Comparison of ENCODE assay signal across 27 mouse cellular contexts in the genomic region with DNA sequence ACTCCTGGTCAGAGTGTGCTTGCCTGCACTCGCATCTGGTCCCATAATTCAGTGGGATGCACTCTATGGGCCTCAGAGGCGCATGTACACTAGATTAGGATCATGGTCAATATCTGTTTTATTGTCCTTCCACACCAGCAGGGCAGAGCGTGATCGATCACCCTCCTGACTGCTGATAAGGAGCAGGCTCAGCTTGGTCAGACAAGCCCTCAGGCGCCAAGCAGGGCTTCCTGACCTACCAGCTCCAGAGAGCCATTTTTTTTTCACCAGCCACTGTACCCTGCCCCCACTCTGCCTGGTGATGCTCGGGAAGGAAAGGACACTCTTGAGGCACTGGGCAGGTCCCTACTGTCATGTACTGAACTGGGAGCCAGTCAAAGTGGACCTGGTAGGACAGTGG.
DNase-seq lines count a peak whose midpoint lies in the region; ATAC-seq lines count a peak whose summit lies in the region.
"Had no signal": no experiment of that assay in that cellular context is flagged by ENCODE, and none has a peak within 500 bp of the region (broad histone marks: within the 10 kb centered on the region; RNA-seq: fewer than 3 reads in every experiment).

No protein-coding gene starts in this region.

- H3K4me1 ChIP-seq in hindbrain, embryonic 13.5 days (replicated peaks) = peaks cover 24% of the 10 kb centered on the region
- H3K4me1 ChIP-seq in hindbrain, embryonic 12.5 days = peaks cover 21% of the 10 kb centered on the region
- H3K4me1 ChIP-seq in forebrain, embryonic 11.5 days (replicated peaks; ENCODE audit: control insufficient read depth, insufficient read depth, low read length) = peaks cover 2% of the 10 kb centered on the region; the same call in 1 of the 2 replicates
- H3K4me1 ChIP-seq: heart, embryonic 12.5 days; limb, embryonic 15.5 days; liver, embryonic 13.5 days; stomach, embryonic 15.5 days had no signal

- H3K4me2 ChIP-seq in hindbrain, embryonic 13.5 days = no peak overlapping the region
- H3K4me2 ChIP-seq in hindbrain, embryonic 12.5 days (replicated peaks) = no peak overlapping the region
- H3K4me2 ChIP-seq in forebrain, embryonic 11.5 days (ENCODE audit: low read depth, low read length, severe bottlenecking) = no peak overlapping the region
- H3K4me2 ChIP-seq: heart, embryonic 12.5 days; limb, embryonic 15.5 days; liver, embryonic 13.5 days; stomach, embryonic 15.5 days had no signal

- 80% methylated on average over 6 of the region's 6 CpGs for WGBS in hindbrain, embryonic 13.5 days
- 83% methylated on average over 6 of the region's 6 CpGs for WGBS in hindbrain, embryonic 12.5 days
- 86% methylated on average over 6 of the region's 6 CpGs for WGBS in forebrain, embryonic 11.5 days

- H3K9me3 ChIP-seq in hindbrain, embryonic 13.5 days = no peaks in the 10 kb centered on the region
- no peaks in the 10 kb centered on the region for H3K9me3 ChIP-seq in hindbrain, embryonic 12.5 days (replicated peaks)
- no peaks in the 10 kb centered on the region for H3K9me3 ChIP-seq in forebrain, embryonic 11.5 days (ENCODE audit: control insufficient read depth, low read length)
- H3K9me3 ChIP-seq: heart, embryonic 12.5 days; limb, embryonic 10.5 days; limb, embryonic 15.5 days; liver, embryonic 13.5 days; megakaryocyte, embryonic 14.5 days; stomach, embryonic 15.5 days had no signal

- H3K27me3 ChIP-seq in hindbrain, embryonic 13.5 days = no peaks in the 10 kb centered on the region
- H3K27me3 ChIP-seq in hindbrain, embryonic 12.5 days = no peaks in the 10 kb centered on the region
- H3K27me3 ChIP-seq in forebrain, embryonic 11.5 days (ENCODE audit: control insufficient read depth, insufficient read depth, low read length) = no peaks in the 10 kb centered on the region
- H3K27me3 ChIP-seq: heart, embryonic 12.5 days; limb, embryonic 15.5 days; liver, embryonic 13.5 days; stomach, embryonic 15.5 days had no signal

- 0 out of 2 replicates have a peak overlapping the region, but pooled peaks have one; percentile 78 for H3K27ac ChIP-seq in hindbrain, embryonic 13.5 days
- no peak overlapping the region for H3K27ac ChIP-seq in hindbrain, embryonic 12.5 days
- H3K27ac ChIP-seq in forebrain, embryonic 11.5 days (ENCODE audit: low read depth, low read length) = no peak overlapping the region
- H3K27ac ChIP-seq: limb, embryonic 10.5 days; limb, embryonic 15.5 days; liver, embryonic 13.5 days; stomach, embryonic 15.5 days had no signal

- peak; percentile 13 for DNase-seq in adrenal gland, adult 8-10 months
- DNase-seq in adrenal gland, adult 18-20 months (ENCODE audit: low spot score in 2 of 2) = no peak
- peak; percentile 16 to 53 for DNase-seq in urinary bladder, adult 18-20 months (ENCODE audit: low spot score in 2 of 2)
- DNase-seq in urinary bladder, postnatal 10 days (ENCODE audit: low spot score) = no peak
- no peak for DNase-seq in forebrain, embryonic 11.5 days (ENCODE audit: low spot score)
- DNase-seq: adrenal gland, postnatal 14 days; cerebellum, adult 11-12 months; cerebellum, adult 9-11 months; gastrocnemius, postnatal 25 days; heart, adult 18-20 months; kidney, adult 2 months; kidney, postnatal 10 days; liver, embryonic 13.5 days; lung, adult 18-20 months; lung, postnatal 4 days; midbrain, embryonic 14.5 days; right cerebral cortex, postnatal 25 days; thymus, postnatal 14 days had no signal

- no peak overlapping the region for H3K9ac ChIP-seq in hindbrain, embryonic 13.5 days
- H3K9ac ChIP-seq in hindbrain, embryonic 12.5 days = no peak overlapping the region
- H3K9ac ChIP-seq in forebrain, embryonic 11.5 days (ENCODE audit: low read length) = no peak overlapping the region
- H3K9ac ChIP-seq: heart, embryonic 12.5 days; limb, embryonic 15.5 days; liver, embryonic 13.5 days; stomach, embryonic 15.5 days had no signal

- H3K36me3 ChIP-seq in hindbrain, embryonic 13.5 days = no peaks in the 10 kb centered on the region
- no peaks in the 10 kb centered on the region for H3K36me3 ChIP-seq in hindbrain, embryonic 12.5 days
- no peaks in the 10 kb centered on the region for H3K36me3 ChIP-seq in forebrain, embryonic 11.5 days (ENCODE audit: control insufficient read depth, insufficient read depth, low read length)
- H3K36me3 ChIP-seq: heart, embryonic 12.5 days; limb, embryonic 10.5 days; limb, embryonic 15.5 days; liver, embryonic 13.5 days; stomach, embryonic 15.5 days had no signal

- ATAC-seq in hindbrain, embryonic 13.5 days (ENCODE audit: low FRiP score) = no peak
- ATAC-seq in hindbrain, embryonic 12.5 days (ENCODE audit: low FRiP score) = no peak; the same call in 1 of the 2 replicates
- no peak for ATAC-seq in forebrain, embryonic 11.5 days (replicated peaks; ENCODE audit: low FRiP score)
- ATAC-seq: forebrain, embryonic 14.5 days; lung, postnatal 0 days had no signal

- no peak overlapping the region for H3K4me3 ChIP-seq in hindbrain, embryonic 13.5 days
- no peak overlapping the region for H3K4me3 ChIP-seq in hindbrain, embryonic 12.5 days
- H3K4me3 ChIP-seq in forebrain, embryonic 11.5 days (ENCODE audit: low read depth, low read length) = no peak overlapping the region
- H3K4me3 ChIP-seq: heart, embryonic 12.5 days; limb, embryonic 10.5 days; limb, embryonic 15.5 days; liver, embryonic 13.5 days; megakaryocyte, embryonic 14.5 days; stomach, embryonic 15.5 days had no signal

Comparison
In these comparisons a context has a peak if more than half of its experiments do, and no peak if none do; other contexts are left out.
1. DNase-seq: peak in adrenal gland, adult 8-10 months (single experiment) and urinary bladder, adult 18-20 months (2 of 2); none in adrenal gland, adult 18-20 months (0 of 2), urinary bladder, postnatal 10 days (single experiment) and forebrain, embryonic 11.5 days (single experiment).